Mouse (Mus musculus): ENCODE measurements around the gene Rab28.

GRCm38 (mm10) chr5:41697958-41698357 lies 10.0 kb downstream of the Rab28 start:
- TF ChIP-seq CTCF (IDR thresholded peaks at IDR 0.05; ENCODE audit: borderline replicate concordance, extremely low read depth, insufficient read depth, insufficient read length) (no peak), POLR2A (IDR thresholded peaks at IDR 0.05; ENCODE audit: borderline replicate concordance, extremely low read depth, insufficient read depth, insufficient read length, poor library complexity, severe bottlenecking) (no peak)
